Mouse (Mus musculus) cortical plate, adult 2 months (tissue): ENCODE measurements around the gene Cmtm8. TPM values are rescaled to one million over a fixed set of nuclear protein-coding genes. Genes with fewer than 3 reads are reported as not detected.

Source experiments
- H3K27ac ChIP-seq: fragments of 200-500 bp; 2 replicates; pipeline ENCODE4 v1.5.1; 2012; ENCODE audit warnings: low read length, control low read depth, inconsistent platforms; ENCODE audit not compliant: insufficient read depth
- H3K4me1 ChIP-seq: fragments of 200-500 bp; 2 replicates; pipeline ENCODE4 v1.6.1; 2011; ENCODE audit warnings: low read length; ENCODE audit not compliant: control insufficient read depth, insufficient read depth
- H3K4me3 ChIP-seq: fragments of 200-500 bp; 2 replicates; pipeline ENCODE4 v1.5.1; 2011; ENCODE audit warnings: mild to moderate bottlenecking, low read length, control low read depth; ENCODE audit not compliant: insufficient read depth
- CTCF ChIP-seq: fragments of 200-500 bp; IDR thresholded peaks from 2 replicates; pipeline ENCODE4 v1.5.1; 2011; ENCODE audit warnings: mild to moderate bottlenecking, control low read depth, low read length; ENCODE audit not compliant: insufficient read depth; ENCODE audit errors: extremely low read depth
- POLR2A ChIP-seq: fragments of 200-500 bp; IDR thresholded peaks from 2 replicates; pipeline ENCODE4 v1.6.1; 2011; ENCODE audit warnings: mild to moderate bottlenecking, low read length, control low read depth; ENCODE audit not compliant: insufficient read depth; ENCODE audit errors: extremely low read depth
- polyA plus RNA-seq: library from polyadenylated mRNA; depleted of rRNA; stranded (reverse); fragments of >200 nt; gene quantifications from 2 replicates; pipeline ENCODE4 v1.2.3, GENCODE M21; 2012

Cmtm8 gene
- polyA plus RNA-seq, 1 experiment: 4.9 TPM

- Histone ChIP-seq H3K4me3 (no peak overlapping the region), H3K27ac (no peak overlapping the region), H3K4me1 (no peaks in the 10 kb centered on the region)
- no peak for TF ChIP-seq POLR2A
Measured at GRCm38 (mm10) chr9:114824166-114824565, 19.8 kb downstream of the Cmtm8 start.

- Histone ChIP-seq H3K27ac (no peak overlapping the region), H3K4me1 (no peaks in the 10 kb centered on the region), H3K4me3 (no peak overlapping the region)
- TF ChIP-seq CTCF (no peak), POLR2A (no peak)
Measured at GRCm38 (mm10) chr9:114821548-114822289, 22.2 kb downstream of the Cmtm8 start.

- no peaks in the 10 kb centered on the region for H3K4me1 ChIP-seq
- no peak overlapping the region for H3K27ac ChIP-seq
- H3K4me3 ChIP-seq: no peak overlapping the region
- TF ChIP-seq CTCF: no peak
- no peak for TF ChIP-seq POLR2A
Measured at GRCm38 (mm10) chr9:114818918-114819317, 25.0 kb downstream of the Cmtm8 start.

GRCm38 (mm10) chr9:114817012-114817411 lies 26.9 kb downstream of the Cmtm8 start:
- Histone ChIP-seq H3K4me1 (no peaks in the 10 kb centered on the region), H3K27ac (no peak overlapping the region), H3K4me3 (no peak overlapping the region)
- TF ChIP-seq CTCF (no peak), POLR2A (no peak)

- no peak overlapping the region for H3K27ac ChIP-seq
Measured at GRCm38 (mm10) chr9:114816121-114816520, 27.8 kb downstream of the Cmtm8 start.

GRCm38 (mm10) chr9:114815315-114815714 lies 28.6 kb downstream of the Cmtm8 start:
- no peak overlapping the region for H3K27ac ChIP-seq
- TF ChIP-seq CTCF: peak; percentile 62
- TF ChIP-seq POLR2A: no peak
- H3K4me1 ChIP-seq: no peaks in the 10 kb centered on the region
- H3K4me3 ChIP-seq: no peak overlapping the region

More at GRCm38 (mm10) chr9:114816121-114816520, 27.8 kb downstream of the Cmtm8 start:
- Histone ChIP-seq H3K4me1 (no peaks in the 10 kb centered on the region), H3K4me3 (no peak overlapping the region)
- TF ChIP-seq POLR2A: no peak
- no peak for TF ChIP-seq CTCF

GRCm38 (mm10) chr9:114812001-114812400 lies 32.0 kb downstream of the Cmtm8 start:
- Histone ChIP-seq H3K4me1 (no peaks in the 10 kb centered on the region), H3K4me3 (no peak overlapping the region), H3K27ac (no peak overlapping the region)
- TF ChIP-seq CTCF (no peak), POLR2A (no peak)

GRCm38 (mm10) chr9:114810837-114811236 lies 33.1 kb downstream of the Cmtm8 start:
- Histone ChIP-seq H3K4me3 (no peak overlapping the region), H3K4me1 (no peaks in the 10 kb centered on the region), H3K27ac (no peak overlapping the region)
- TF ChIP-seq CTCF (no peak), POLR2A (no peak)

GRCm38 (mm10) chr9:114808671-114809070 lies 35.3 kb downstream of the Cmtm8 start:
- H3K27ac ChIP-seq: no peak overlapping the region
- H3K4me3 ChIP-seq: no peak overlapping the region
- no peak for TF ChIP-seq POLR2A
- no peak for TF ChIP-seq CTCF
- H3K4me1 ChIP-seq: 0 out of 2 replicates have a peak, but pooled peaks cover 3% of the 10 kb centered on the region

- no peak overlapping the region for H3K4me3 ChIP-seq
- H3K4me1 ChIP-seq: 0 out of 2 replicates have a peak, but pooled peaks cover 3% of the 10 kb centered on the region
- no peak overlapping the region for H3K27ac ChIP-seq
- no peak for TF ChIP-seq CTCF
- no peak for TF ChIP-seq POLR2A
Measured at GRCm38 (mm10) chr9:114807261-114807660, 36.7 kb downstream of the Cmtm8 start.
